Mouse (Mus musculus): ENCODE data around the gene Trpm8. TPM values are rescaled to one million over a fixed set of nuclear protein-coding genes. Genes with fewer than 3 reads are reported as not detected.
A peak's percentile ranks its signal among the peaks of the same experiment; 100 is the strongest.

Gene Trpm8
- polyA plus RNA-seq, 3 experiments from 2014 or later, result not detected

DNA sequence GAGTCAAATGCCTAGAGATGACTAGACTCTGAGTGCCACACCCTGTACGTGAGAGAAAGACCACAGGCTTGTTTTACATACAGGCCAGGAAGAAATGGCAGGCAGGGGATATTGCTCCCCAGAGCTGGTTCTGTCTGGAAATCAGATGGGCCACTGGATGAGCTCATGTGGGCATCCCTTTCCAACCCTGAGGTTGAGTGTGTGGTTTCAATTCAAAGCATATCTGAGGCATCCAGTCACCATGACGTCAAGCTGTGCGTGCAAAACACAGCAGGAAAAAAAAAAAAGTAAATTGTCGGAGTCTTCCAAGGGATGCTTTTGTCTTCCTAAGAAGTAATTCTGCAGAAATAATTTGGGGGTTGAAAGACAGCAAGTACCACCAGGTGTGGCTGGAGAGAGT, 83.6 kb downstream of the Trpm8 start:
- ATAC-seq, result no peak

DNA sequence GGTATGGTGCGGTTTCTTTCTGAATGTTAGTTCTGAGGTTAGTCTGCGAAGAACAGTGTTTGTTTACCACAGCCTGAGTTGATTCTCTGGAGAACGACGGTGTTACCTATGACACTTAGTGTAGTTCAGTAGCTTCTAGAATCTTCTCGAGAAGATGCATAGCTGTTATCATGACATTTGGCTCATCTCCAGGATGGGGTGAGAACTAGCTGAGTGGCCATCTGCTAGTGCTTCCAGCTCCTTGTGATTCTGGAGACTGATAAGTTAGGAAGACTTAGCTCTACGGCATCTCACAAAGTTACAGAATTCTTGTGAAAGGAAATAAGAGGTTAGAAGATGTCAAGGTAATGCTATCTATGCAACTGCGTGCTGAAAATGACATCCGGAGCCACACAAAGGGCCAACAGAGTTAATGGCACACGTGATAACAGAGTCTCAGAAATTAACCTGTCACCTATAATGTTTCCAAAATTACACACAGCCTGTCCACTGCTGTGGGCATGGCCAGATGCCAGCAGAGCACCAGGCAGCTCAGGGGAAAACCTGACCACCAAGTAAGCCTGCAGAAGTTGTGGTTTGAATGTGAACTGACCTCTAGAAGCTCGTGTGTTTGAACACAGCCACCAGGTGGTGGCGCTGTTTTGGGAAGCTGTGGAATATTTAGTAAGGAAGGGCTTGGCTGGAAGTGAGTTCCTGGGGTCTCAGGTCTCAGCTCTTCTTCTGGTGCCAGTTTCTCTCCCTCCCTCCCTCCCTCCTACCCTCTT, 89.6 kb downstream of the Trpm8 start:
- no peak for ATAC-seq

DNA sequence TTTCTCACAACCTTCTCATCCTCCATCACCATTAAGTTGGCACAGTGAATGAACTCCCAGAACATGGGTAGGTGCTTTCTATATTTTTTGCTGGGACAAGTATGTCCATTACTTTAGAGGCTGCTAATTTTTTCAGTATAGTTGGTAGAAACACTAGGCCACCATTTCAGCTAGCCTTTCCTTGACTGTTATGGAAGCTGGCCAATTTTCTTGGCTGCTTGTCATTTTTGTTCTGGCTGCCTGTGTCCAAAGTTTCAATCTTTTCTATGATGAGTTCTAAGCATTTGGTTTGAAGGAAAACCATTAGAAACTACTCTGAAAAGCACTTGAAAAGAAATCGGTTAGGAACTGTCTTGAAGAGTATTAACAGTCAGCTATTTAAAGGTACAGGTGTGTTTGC, 101.0 kb downstream of the Trpm8 start:
- no peak for ATAC-seq

DNA sequence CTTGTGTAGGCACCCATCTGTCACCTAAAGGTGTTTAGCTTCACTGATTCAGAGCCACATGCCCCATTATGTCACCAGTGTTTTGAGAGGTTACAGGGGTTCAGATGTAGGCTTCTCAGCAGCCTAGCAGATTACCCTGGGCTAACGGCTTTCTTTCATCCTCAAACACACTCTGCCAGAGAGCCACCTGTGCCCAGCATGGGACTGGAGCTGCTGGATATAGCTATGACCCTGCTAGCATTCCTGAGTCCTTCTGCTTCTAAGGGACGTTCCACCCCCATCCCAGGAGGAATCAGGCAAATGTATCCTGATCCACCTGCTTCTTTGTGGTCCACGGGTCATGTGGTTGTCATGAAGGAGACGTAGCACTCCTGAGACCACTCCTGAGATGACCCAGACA, 114.2 kb downstream of the Trpm8 start:
- ATAC-seq, result no peak

DNA sequence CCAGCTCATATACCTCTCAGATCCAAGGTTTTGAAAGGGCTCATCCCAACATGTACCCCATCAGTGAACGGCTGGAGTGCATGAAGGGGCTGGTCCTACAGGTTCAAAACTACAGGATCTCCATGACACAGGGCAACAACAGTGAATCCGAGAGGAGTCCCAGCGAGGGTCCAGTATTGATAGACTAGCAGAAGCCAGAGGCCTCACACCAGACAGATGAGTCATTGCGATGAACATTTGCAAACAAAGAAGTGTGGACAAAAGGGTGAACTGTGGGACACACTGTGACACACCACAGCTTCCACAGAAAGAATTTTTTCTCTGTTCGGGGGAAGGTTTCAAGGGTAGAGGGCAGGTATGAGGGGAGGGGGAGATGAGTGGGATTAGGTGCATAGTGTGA, 115.9 kb downstream of the Trpm8 start:
- no peak for ATAC-seq

DNA sequence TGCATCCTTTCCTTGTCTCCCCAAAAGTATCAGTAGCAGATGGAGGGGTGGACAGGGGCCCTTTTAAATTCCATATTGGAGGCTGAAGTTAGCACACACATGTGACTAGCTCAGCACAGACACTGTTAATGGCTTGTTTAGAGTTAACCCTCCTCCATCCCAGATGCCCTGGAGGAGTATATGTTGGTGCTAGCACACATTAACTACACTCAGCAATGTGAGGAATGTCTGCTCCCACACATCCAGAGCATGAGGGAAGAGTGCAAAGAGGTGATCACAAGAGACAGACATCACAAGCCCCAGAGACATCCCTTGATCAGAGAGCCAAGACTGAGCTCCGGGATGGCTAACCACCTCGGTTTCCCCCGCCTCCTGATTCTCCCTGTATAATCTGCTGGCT, 125.9 kb downstream of the Trpm8 start:
- no peak for ATAC-seq

DNA sequence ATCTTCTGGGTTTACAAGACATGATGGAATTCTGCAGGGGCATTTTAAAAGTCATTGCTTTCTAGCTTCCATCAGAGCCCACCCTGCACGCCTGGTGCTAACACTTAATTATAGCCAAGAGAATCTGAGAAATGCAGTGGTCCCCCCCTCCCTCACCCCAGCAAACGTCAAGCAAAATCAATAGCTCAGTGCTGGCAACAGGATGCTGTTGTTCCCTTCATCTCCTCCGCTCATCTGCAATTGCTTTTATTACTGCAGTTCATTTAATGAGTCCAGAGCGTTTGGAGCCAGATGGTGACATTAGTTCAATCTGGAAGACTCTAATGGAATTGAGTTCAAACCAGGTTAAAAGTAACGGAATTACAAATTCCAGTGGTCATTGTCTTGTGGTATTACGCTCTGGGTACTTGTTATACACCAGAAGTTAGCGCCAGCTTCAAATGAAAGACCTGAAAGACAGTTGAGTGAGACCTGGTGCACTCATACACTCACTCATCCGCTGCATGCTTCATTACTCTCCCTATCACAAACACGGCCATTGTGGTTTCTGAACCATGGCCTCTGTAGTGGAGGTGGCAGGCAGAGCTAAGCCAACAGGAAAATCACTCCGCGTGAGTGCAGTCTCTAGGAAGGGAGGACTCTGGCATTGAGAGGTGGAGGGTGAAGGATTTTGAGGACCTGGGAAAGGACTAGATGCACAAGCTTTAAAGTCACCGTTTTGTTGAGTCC, 128.8 kb downstream of the Trpm8 start:
- no peak for ATAC-seq

DNA sequence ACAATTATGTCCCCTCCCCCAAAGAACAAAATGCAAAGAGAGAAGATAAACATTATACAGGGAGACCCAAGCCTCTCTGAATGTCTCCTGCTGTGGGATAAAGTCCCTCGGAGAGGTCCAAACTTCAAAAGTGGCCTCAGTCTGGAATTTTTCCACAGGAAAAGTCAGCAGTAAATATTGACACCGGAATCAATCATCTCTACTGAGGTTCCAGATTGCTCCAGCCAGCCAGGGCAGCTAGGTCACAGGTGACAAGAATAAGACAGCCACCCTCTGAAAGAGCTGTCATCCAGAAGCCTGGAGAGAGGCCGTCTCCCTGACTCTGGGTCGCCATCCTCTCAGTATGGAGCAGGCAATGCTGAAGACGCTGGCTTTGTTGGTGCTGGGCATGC, 129.3 kb downstream of the Trpm8 start, which contains the start of gene Spp2:
Spp2 (plus strand) TSS at position 155 of the 392 bp plus-strand sequence.
- no peak for ATAC-seq

DNA sequence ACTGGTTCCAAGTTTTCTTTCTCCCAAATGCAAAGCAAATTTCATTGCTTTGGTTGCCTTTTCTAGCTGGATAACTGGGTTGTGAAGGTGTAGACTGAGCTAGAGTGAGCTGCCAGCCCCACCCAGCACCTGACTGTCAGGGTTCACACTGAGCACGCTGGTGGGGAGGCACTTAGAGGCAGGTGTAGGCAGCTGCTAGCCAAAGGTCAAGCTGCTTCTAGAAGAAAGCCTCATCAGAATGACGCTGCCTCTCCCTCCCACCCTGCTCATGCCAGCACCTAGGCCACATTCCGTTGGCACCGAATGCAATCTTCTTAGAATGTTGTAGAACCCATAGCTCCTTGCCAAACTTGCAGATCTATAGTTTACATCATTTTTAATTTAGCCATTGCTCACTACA, 130.9 kb downstream of the Trpm8 start:
- no peak for ATAC-seq

DNA sequence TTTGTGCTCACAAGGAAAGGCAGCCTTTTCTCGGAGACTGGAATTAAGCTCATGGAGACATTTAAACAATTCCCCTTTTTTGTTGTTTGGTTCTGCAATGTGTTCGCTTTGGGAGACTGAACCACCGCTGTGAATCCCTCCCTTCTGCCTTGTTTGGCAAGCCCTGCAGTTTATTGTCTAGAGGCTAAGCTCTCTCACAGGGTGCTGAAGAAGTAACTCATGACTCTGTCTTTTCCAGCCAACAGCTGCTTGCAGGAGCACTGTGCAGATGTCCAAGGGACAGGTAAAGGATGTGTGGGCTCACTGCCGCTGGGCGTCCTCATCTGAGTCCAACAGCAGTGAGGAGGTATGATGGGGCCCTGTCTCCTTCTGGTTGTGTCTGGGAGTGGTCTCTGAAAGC, 134.6 kb downstream of the Trpm8 start:
- ATAC-seq, result no peak

DNA sequence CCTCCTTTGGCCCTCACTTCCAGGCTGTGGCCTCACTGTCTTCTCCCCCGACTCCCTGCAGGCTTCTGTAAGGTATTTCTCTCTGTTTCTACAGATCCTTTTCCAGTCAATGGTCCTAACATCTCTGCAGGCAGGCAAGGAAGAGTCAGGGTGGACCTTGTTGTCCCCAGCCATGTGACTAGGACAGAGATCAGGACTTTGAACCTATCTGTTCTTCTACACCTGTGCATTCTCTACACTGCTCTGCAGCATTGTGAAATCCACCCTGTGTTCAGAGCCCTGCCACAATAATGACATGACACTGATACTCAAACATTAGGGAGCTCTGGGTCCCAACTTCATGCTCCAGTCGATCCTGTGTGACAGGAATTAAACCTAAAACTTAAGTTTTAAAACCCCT, 141.5 kb downstream of the Trpm8 start:
- no peak for ATAC-seq

DNA sequence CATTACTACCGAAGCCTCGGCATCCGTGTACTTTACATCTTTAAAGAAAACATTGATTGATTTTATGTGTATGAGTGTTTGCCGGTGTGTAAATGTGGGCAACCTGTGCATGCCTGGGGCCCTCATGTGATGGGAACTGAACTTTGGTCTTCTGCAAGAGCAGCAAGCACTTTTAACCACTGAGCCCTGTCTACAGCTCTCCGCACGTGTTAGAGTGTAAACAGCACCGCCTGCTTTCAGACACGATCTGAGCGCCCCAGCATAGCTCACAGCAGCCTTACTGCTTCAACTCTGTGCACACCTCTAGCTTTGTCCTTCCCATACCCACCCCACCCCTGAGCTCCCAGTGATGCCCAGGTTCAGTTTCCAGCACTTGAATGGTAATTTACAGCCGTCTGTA, 144.6 kb downstream of the Trpm8 start:
- ATAC-seq, result no peak

DNA sequence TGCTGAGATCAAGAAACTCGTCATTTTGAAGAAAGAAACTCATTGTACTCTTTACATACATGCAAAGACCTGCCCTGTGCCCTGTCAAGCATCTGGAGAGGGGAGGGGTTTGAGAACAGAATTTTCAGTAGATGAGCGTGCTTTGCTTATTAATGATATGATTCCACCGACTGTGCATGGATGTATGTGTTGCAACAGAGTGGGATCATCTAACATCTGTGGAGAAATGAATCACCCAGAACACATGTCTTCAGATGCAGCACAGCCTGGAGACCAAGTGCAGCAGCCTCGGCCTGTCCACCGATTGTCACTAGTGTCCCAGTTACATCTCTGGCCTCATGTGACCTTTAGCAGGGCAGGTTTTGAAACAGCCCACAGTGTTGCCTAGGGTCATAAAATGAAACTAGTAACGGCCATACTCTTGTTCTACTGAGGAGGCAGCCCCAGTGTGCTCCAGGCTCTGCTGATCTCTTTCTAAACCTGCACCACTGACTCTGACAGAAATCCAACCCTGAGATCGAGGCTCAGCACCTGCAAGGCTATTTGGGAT, 145.5 kb downstream of the Trpm8 start:
- no peak for ATAC-seq

DNA sequence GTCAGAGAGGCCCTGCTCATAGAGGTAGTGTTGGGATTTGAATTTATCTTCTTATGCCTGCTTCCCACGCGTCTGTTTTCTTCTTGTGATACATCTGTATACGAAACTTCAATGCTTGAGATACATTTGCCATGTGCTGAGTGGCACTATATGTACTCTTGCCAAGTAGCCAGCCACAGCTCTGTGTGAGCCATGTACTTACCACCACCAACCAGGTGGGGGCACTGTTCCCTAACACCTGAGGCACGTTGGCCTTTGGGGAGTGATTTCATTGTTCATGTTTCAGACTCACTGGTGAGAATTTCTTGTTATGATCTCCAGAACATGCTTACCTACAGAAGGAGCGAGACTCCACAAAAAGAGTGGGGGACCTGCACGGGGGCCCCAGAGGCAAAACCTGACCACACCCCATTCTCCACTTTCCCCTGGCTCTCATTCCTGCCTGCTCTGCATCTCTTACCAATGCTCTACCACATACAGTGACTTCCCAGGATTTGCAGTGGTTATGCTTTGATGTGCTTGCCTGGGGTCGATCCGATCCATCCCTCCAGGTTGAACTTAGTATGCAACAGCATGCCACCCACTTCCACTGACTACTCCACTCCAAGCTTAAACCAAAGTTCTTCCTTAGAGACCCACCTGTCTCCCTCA, 147.3 kb downstream of the Trpm8 start:
- peak; percentile 86 for ATAC-seq

DNA sequence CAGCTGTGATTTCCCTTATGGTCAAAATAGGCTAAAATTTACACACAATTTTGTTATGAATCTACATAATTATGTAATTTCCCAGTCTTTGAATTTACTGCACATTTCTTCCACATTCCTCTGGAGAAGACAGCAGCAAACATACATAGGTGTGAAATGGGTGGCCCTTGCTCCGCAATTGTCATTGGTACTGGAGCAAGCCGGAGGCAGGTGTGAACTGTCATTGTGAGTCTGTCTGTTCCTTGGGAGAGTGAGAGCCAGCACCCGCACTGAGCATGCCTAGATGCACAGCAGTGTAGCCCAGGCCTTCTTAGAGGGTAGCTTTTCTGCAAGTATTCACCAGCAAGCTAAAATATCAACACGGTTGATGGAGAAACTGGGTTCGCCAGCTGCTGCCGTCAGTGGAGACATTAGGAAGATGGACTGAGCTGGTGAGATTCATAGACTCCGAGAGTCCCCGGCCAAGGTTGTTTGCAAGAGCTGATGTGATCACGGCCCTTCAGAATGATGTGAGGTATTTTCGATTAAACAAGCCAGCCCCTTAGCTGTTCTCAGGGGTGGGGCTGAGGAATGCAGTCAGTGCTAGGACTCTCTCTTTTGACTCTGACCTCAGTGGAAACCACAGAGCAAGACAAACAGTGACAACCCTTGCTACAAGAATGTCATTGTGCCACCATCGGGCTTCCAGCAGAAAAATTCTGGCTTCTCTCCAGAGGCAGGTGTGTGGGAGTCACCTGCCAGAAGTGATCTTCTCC, 150.7 kb downstream of the Trpm8 start:
- ATAC-seq, result no peak

DNA sequence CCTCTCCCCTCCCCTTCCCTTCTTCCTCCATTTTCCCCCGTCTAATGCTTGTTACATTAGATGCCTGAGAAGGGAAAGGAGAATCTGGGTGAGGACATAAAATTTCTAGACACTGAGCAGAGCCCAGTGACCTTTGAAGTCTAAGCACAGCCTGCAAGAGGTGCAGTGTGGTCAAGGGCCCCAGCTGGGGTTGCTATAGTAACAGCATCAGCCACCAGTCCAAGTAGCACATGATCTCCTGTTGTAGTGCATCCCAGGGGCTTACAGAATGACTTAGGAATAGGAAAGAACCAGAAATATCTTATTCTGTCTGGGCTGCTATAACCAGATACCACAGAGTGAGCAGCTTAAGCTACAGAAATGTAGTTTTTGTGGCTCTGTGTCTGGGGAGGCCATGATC, 152.0 kb downstream of the Trpm8 start:
- ATAC-seq, result no peak

DNA sequence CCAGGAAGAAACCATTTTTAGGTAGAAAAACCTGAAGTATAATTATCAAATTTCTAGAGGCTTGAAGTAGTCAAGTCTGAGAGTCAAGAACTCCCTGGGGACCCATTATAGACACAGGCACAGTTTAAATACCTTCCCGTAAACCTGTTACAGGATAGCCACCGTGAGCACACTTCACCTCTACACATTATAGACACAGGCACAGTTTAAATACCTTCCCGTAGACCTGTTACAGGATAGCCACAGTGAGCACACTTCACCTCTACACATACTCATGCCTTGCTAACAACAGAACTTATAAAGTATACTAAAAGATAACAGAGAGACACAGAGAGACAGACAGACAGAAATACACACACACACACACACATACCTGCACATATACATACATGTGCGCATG, 153.8 kb downstream of the Trpm8 start:
- no peak for ATAC-seq

DNA sequence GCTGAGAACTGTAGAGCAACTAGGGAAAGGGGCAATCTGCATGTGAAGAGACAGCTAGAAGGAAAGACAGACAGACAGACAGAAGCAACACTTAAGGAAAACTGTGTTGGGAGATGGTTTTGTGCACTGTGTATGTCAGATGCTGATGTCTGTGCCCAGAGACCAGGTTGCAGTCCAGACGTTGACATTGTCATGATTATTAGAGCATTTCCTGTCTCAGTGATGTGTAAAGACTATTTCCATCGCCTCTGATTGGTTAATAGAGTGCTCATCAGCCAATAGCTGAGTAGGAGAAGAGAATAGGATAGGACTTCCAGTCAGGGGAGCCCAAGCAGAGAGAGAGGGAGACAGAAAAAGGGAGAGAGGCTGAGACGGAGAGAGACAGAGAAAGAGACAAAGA, 155.1 kb downstream of the Trpm8 start:
- ATAC-seq, result no peak

DNA sequence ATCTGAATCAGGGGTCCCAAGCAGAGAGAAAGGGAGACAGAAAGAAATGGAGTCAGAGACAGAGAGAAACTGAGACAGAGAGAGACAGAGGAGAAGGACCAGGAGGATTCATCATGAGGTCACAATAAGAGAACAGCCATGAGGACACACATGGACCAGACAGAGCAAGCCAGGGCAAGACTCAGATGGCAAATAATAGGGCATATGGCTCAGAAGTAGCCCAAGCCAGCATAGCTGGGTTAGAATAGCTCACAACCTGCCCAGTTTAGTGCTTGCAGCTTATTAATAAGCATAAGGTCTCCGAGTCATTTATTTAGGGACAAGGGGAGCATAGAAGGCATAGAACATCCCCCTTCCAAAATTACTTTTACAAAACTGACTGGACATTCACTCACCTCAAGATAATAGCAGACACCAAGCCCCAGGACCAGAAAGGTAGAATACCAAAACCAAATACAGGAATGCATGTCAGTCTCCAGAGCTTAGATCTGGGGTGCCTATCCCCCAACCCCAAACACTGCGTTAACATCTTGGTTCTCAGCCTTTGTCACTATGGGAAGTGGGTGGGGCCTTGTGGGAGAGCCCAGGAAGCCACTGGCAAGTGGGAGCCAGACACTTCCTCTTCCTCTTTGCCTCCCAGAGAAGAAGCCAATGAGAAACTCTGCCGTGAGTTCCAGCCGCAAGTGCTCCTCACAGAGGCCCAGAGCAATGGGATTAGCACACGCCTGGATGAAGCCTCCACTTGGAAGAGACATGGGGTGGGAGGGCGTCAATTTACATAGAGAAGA, 155.8 kb downstream of the Trpm8 start:
- ATAC-seq, result no peak

DNA sequence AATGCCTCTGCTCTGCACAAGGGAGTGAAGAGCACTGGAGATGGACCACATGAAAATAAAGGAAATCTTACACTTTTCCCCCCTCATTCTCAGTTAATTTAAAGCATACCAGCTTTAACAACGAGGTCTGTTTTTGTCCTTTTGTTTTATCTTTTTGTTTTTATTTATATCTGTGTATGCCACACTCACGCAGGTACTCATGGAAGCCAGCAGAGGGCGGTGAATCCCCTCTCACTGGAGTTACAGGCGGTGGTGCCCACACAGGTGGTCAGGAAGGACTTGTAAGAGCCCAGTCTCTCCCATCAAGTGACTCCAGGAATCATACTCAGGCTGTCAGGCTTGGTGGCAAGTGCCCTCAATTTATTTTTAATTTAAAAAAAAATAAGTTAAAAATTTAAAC, 156.6 kb downstream of the Trpm8 start:
- ATAC-seq, result no peak

DNA sequence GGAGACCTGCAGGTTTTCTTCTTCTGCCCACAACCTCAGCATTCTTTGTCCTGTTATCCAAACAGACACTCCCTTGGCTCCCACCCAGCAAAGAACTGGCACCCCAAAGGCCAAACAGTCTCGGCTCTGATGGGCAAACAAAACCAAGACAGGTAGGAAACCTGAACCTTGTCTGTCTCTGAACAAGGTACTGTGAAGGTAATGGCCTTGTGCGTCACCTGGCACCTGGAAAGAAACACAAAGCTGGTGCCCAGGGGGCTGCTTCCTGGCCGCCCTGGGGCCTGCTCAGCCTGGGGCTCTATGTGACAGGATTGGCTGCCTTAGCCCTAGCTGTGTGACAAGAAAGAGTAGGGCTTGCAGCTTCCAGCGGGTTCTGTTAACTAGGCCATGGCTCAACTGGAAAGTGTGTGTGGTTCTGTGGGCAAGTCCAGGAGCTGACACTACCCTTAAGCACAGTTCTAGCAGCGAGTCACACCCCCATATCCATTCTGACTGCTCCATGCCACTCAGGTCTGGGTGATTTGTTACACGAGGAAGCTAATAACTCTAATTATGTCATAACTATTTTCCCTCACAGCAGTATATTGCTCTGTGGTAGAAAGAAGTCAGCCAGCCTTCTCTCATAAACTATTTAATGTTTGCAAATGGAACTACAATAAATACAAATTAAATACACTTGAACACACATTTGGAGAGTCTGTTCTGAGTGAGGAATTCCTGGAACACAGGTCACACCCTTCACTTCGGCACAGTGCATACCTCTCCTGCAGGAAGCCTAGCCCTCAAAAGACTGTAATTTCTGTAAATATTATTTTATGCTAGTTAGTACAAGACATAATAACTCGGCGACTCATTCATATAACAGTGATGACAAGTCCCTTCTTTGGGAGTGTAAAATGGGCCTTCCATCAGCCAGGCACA, 160.0 kb downstream of the Trpm8 start:
- no peak for ATAC-seq
